ENCODE assay signal across 24 mouse cellular contexts in genomic region chr2:44542775-44543174, GRCm38 (mm10).
DNase-seq lines count a peak whose midpoint lies in the region; ATAC-seq and TF ChIP-seq lines count a peak whose summit lies in the region.
"Had no signal": no experiment of that assay in that cellular context is flagged by ENCODE, and none has a peak within 500 bp of the region (broad histone marks: within the 10 kb centered on the region; RNA-seq: fewer than 3 reads in every experiment).

No protein-coding gene starts in this region.

- H3K27me3 ChIP-seq in lung, embryonic 16.5 days (ENCODE audit: control insufficient read depth, insufficient read depth, low read depth, low read length) = no peaks in the 10 kb centered on the region
- H3K27me3 ChIP-seq: embryonic facial prominence, embryonic 13.5 days; embryonic facial prominence, embryonic 15.5 days; forebrain, embryonic 12.5 days; Patski had no signal

- no peak overlapping the region for H3K4me3 ChIP-seq in lung, embryonic 16.5 days (ENCODE audit: low read length)
- no peak overlapping the region for H3K4me3 ChIP-seq in lung, adult 2 months (replicated peaks; ENCODE audit: extremely low read depth, low read depth, low read length)
- H3K4me3 ChIP-seq: embryonic facial prominence, embryonic 13.5 days; embryonic facial prominence, embryonic 15.5 days; erythroblast, embryonic 14.5 days; forebrain, embryonic 10.5 days; forebrain, embryonic 12.5 days had no signal

- no peak for ATAC-seq in lung, embryonic 16.5 days (ENCODE audit: low read depth)
- ATAC-seq: activated CD4-positive, CD25-positive, alpha-beta regulatory T cell, adult 4 months; forebrain, embryonic 14.5 days; forebrain, embryonic 16.5 days; Patski had no signal

- no peak overlapping the region for H3K4me2 ChIP-seq in lung, embryonic 16.5 days (ENCODE audit: low read depth, low read length)
- H3K4me2 ChIP-seq: embryonic facial prominence, embryonic 13.5 days; embryonic facial prominence, embryonic 15.5 days; forebrain, embryonic 12.5 days had no signal

- 0 out of 2 replicates have a peak, but pooled peaks cover 2% of the 10 kb centered on the region for H3K4me1 ChIP-seq in lung, embryonic 16.5 days (replicated peaks; ENCODE audit: control insufficient read depth, insufficient read depth, low read length)
- H3K4me1 ChIP-seq in lung, adult 2 months (ENCODE audit: control insufficient read depth, insufficient read depth, low read length) = no peaks in the 10 kb centered on the region
- H3K4me1 ChIP-seq: embryonic facial prominence, embryonic 13.5 days; embryonic facial prominence, embryonic 15.5 days; forebrain, embryonic 12.5 days had no signal

- H3K9ac ChIP-seq in lung, embryonic 16.5 days (ENCODE audit: low read length) = no peak overlapping the region
- H3K9ac ChIP-seq: embryonic facial prominence, embryonic 13.5 days; embryonic facial prominence, embryonic 15.5 days; forebrain, embryonic 12.5 days had no signal

- TF ChIP-seq POLR2A in lung, adult 2 months (IDR thresholded peaks at IDR 0.05; ENCODE audit: borderline replicate concordance, extremely low read depth, low read depth, low read length) = no peak

- H3K27ac ChIP-seq in lung, embryonic 16.5 days (ENCODE audit: low read length) = peak overlapping the region; percentile 5; the same call in 1 of the 2 replicates
- H3K27ac ChIP-seq: embryonic facial prominence, embryonic 13.5 days; embryonic facial prominence, embryonic 15.5 days; forebrain, embryonic 10.5 days; forebrain, embryonic 12.5 days had no signal

- no peaks in the 10 kb centered on the region for H3K36me3 ChIP-seq in lung, embryonic 16.5 days (ENCODE audit: control insufficient read depth, insufficient read depth, low read length)
- H3K36me3 ChIP-seq: embryonic facial prominence, embryonic 13.5 days; embryonic facial prominence, embryonic 15.5 days; forebrain, embryonic 10.5 days; forebrain, embryonic 12.5 days had no signal

- H3K9me3 ChIP-seq in lung, embryonic 16.5 days (ENCODE audit: control insufficient read depth, low read length) = no peaks in the 10 kb centered on the region
- H3K9me3 ChIP-seq: embryonic facial prominence, embryonic 13.5 days; embryonic facial prominence, embryonic 15.5 days; forebrain, embryonic 10.5 days; forebrain, embryonic 12.5 days had no signal

- no peak for TF ChIP-seq CTCF in lung, adult 2 months (IDR thresholded peaks at IDR 0.05; ENCODE audit: insufficient read depth, low read length)

- DNase-seq in lung, adult 2 months = no peak
- DNase-seq in NIH3T3 (ENCODE audit: low read depth) (peak; percentile 63), adipocyte (ENCODE audit: low spot score) (peak; percentile 9)
- DNase-seq in ovary, adult 18-20 months (ENCODE audit: low spot score) = no peak
- DNase-seq: adrenal gland, adult 2 months; adrenal gland, postnatal 10 days; adrenal gland, postnatal 25 days; cerebellum, adult 11 months; cerebellum, adult 18-20 months; cerebellum, adult 8-10 months; cerebellum, adult 9-11 months; cerebellum, postnatal 14 days; cerebellum, postnatal 36 days; embryo, embryonic 11 days had no signal

Comparison
In these comparisons a context has a peak if more than half of its experiments do, and no peak if none do; other contexts are left out.
1. DNase-seq: peak in NIH3T3 (single experiment) and adipocyte (single experiment); none in lung, adult 2 months (single experiment) and ovary, adult 18-20 months (single experiment).